Mouse (Mus musculus): ENCODE results near the gene Areg.

GRCm38 (mm10) chr5:91110023-91110670 is 29.3 kb upstream of the Areg start:
- TF ChIP-seq CTCF (IDR thresholded peaks at IDR 0.05; ENCODE audit: low read depth) (no peak), EP300 (IDR thresholded peaks at IDR 0.05; ENCODE audit: low read depth) (no peak)

Data from liver, postnatal 0 days (tissue).